Mouse (Mus musculus) spleen, postnatal 4 days (tissue): ENCODE results near the gene Magi1.

Source experiments
- DNase-seq, 2 experiments: peaks; one replicate each; pipeline ENCODE4 v3.0.0; 2022; ENCODE audit warnings: low spot score in 2 of 2

Gene Magi1

DNA sequence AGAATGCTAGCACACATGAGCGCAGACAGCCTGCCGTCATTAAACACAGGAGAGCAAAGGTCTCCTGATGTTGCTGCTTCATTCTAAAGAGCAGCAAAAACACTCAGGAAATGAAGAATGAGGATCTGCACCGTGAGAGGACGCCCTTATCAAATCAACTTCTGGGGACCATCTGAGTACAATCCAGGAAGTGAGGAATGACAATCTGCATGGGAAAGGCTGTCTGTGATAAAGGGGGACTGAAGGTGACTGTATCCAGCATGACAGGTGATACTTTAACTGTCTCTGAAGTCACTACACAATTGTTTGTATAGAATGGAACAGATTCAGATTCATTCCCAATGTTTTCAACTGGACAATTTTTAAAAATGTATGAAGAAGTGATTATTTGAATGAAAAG is 456.8 kb downstream of the Magi1 start:
- no peak for DNase-seq

GRCm38 (mm10) chr6:93822221-93822897 is 461.4 kb downstream of the Magi1 start:
- no peak for DNase-seq

- DNase-seq, result no peak
Observed at GRCm38 (mm10) chr6:93821512-93821911, 462.2 kb downstream of the Magi1 start.

DNA sequence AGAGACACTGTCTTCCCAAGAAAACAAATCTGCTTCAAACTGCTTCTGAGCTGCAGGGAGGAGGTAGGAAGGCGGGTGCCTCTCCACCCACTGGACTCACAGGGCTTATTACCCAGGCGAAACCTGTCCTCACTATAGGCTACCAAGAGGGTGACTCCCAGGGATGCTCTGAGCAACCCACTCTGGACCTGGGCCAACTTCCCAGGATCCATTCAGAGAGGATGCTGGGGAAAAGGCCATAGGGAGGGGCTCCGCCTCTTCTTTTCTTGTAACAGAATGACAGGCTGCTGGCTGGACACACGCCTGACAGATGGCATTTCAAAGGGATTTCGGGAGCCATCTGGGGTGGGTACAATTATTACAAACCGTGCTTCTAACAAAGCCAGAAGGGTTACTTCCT is 463.8 kb downstream of the Magi1 start:
- DNase-seq, result peak in 1 of 2 experiments; percentile 43

DNA sequence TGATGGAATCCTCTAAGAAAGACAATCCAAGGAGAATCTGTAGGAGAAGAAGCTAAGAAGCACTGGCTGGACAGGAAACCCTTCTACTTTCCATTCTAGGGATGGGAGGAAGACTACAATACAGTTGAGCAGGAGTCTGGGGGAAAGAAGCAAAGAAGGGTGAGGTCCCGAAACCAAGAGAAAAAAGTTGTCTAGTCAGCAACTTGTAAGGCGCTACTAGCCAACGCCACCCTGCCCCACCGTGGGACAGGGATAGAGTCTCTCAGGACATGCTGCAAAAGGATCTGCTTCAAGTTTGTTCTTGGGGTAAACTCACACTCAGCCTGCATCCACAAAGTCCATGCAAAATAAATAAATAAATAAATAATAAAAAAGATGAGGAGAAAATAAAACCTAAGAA is 464.4 kb downstream of the Magi1 start:
- DNase-seq, result peak in 1 of 2 experiments; percentile 18

- DNase-seq, result no peak
Observed at GRCm38 (mm10) chr6:93818494-93818893, 465.2 kb downstream of the Magi1 start.

- no peak for DNase-seq
Observed at GRCm38 (mm10) chr6:93805407-93805936, 478.2 kb downstream of the Magi1 start.

DNA sequence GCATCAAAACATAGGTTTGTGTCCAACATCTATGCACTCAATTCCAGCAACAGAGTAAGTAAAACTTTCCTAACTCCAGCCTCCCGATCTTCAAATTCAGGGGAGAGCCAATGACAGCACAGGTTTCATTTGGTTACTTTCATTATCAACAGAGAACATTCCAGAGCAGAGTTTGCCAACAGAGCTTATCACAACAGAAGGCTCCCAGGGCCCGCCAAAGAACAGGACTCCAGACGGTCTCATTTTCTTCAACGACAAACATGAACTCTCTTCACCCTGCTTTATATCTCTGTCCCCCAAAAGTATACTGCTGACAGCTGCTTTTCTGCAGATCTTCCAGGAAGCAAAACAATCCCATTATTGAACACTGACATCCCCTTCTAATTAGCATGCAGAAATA is 481.3 kb downstream of the Magi1 start:
- no peak for DNase-seq

GRCm38 (mm10) chr6:93800465-93800864 is 483.3 kb downstream of the Magi1 start:
- DNase-seq, result no peak

- DNase-seq, result no peak
Observed at GRCm38 (mm10) chr6:93792309-93793215, 491.2 kb downstream of the Magi1 start.

DNA sequence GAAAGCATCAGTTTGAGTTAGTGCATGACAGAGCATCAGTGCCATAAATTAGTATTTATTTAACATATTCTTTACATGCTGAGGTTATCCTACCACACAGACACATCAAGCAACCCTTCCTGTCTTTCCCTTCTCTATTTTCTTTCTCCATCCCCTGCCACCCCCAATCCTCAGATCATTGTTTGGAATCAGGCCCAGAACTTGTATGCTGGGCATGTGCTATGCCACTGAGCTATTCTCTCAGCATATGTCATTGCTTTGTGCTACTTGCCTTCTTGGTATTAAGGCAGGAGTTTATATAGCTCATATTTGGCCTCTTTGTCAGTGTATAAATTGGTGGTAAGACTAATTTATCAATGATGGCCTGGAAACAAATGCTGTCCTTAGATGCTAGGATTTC is 494.0 kb downstream of the Magi1 start:
- DNase-seq, result no peak

- DNase-seq, result no peak
Observed at GRCm38 (mm10) chr6:93787042-93787441, 496.7 kb downstream of the Magi1 start.

DNA sequence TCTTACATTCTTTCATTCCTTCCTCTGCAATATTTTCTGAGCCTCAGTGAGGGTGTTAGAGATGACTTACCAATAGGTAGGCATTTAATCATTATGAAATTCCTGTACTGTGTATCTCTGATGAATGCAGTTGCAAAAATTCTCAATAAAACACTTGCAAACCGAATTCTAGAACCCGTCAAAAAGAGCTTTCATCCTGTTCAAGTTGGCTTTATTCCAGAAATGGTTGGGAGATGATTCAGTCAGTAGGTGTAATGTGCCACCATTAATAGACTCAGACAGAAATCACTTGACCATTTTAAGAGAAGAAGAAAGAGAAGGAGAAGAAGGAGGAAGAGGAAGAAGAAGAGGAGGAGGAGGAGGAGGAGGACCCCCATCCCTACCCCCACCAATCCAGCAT is 497.5 kb downstream of the Magi1 start:
- no peak for DNase-seq

- DNase-seq, result no peak
Observed at GRCm38 (mm10) chr6:93771081-93771480, 512.6 kb downstream of the Magi1 start.

DNA sequence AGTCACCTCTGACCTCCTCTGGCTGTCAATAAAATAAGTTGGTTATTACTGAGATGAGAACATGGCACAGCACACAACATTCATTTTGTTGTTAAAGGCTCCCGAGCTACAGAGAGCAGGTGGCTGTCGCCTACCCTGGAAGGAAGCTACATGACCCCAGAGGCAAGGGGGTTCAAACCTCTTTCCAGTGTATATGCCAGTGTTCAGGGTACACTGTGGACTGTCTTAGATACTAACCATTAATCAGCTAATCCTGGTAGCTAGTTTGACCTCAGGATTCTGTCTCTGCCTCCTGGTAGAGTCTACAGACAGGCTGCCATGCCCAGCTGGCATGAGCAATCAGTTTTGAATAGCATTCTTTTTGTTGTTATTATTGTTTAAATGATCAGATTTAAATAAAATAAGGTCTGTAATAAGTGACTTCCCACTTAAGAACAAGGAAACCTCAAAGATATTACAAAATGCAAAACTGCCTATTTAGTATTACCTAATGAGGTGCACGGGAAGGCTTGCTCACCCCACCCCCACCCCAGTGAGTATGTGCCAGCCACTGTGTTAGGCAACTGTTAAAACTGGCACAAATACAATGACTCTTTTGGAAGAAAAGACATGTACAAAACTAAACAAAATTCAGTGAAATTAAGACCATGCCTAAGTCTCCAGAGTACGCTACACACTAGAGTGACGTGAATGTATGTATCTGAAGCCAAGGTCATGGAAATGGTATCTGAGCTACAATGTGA is 513.3 kb downstream of the Magi1 start:
- DNase-seq, result no peak

DNA sequence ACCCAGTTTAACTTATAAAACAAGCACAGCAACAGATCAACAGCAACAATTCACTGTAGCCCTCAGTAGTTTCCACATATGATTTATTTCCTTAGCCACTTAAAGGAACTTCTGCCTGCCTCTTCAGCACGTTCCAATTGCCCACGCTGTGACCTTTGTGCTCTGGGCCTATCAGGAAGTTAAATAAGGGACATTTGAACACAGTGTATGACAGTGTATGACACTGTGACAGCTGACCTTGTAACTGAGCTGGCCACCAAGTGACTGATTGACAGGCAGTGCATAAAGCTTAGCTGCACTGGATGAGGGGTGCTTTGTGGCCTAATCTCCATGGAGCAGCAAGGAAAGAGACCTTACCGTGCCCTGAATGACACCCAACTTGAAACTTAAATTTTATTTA is 525.6 kb downstream of the Magi1 start:
- no peak for DNase-seq

GRCm38 (mm10) chr6:93757353-93758087 is 526.2 kb downstream of the Magi1 start:
- DNase-seq, result peak in 1 of 2 experiments; percentile 35

GRCm38 (mm10) chr6:93743145-93743544 is 540.6 kb downstream of the Magi1 start:
- DNase-seq, result no peak

GRCm38 (mm10) chr6:93739786-93740185 is 543.9 kb downstream of the Magi1 start:
- no peak for DNase-seq

DNA sequence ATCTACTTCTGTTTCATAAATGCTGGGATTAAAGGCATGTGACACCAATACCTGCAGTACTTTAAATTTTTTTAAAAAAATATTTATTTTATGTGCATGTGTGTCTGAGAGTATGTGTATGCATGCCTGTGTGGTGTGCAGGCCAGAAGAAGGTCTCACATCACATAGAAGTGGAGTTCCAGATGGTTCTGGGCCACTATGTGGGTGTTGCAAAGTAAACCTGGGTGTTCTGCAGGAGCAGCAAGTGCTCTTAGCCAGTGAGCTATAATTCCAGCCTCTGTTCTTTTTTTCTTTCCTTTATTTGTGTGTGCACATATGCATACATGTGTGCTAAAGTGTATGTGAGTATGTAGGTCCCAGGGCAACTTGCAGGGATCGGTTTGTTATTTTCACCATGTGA is 546.6 kb downstream of the Magi1 start:
- DNase-seq, result no peak

DNA sequence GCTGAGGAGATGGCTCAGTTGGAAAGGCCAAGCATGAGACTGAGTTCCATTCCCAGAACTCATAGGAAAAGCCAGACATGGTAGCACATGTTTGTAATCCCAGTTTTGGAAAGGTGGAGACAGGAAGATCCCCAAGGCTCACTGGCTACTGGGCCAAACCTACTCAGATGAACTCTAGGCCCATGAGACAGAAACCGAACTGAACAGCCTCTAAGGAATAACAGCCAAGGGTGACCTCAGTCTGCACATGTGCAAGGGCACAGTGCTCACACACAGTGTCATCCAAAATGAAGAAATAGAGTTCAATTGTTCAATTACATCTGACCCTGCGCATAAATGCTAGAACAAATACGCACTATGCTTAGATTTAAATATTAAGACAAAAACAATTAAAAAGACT is 547.6 kb downstream of the Magi1 start:
- no peak for DNase-seq
